Mouse (Mus musculus): ENCODE measurements at regions not wholly inside any gene's neighbourhood (a gene's known extent, or its start where the extent isn't known, plus 50 kb on each side); places are given as distances from the start of the nearest gene placed in this dataset.

DNA sequence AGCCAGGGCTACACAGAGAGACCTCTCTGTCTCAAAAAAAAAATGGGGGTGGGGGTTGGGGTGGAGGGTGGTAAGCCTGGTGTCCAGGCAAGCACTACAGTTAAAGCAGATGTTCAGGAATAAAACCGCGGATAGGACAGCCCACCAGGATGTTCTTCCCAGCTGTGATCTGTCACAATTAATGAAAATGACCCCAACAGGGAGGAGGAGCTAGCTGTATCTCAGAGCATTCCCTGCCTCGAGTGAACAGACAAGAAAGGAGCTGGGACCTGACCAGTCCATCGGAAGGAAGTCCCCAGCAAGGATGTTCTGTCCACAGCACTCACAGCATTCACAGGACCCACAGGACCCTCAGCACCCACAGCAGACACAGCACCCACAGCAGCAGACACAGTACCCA lies 80.4 kb downstream of the Utp6 start:
- DNase-seq: no peak
- intact Hi-C loops (cut with DNase I): no loop called here

- no peak for DNase-seq
- intact Hi-C loops (cut with DNase I): no loop called here
Observed at GRCm38 (mm10) chr11:79878091-79878490, 84.1 kb downstream of the Utp6 start.

- intact Hi-C loops (cut with DNase I): no loop called here
- DNase-seq: no peak
Observed at GRCm38 (mm10) chr11:79877184-79877745, 84.9 kb downstream of the Utp6 start.

DNA sequence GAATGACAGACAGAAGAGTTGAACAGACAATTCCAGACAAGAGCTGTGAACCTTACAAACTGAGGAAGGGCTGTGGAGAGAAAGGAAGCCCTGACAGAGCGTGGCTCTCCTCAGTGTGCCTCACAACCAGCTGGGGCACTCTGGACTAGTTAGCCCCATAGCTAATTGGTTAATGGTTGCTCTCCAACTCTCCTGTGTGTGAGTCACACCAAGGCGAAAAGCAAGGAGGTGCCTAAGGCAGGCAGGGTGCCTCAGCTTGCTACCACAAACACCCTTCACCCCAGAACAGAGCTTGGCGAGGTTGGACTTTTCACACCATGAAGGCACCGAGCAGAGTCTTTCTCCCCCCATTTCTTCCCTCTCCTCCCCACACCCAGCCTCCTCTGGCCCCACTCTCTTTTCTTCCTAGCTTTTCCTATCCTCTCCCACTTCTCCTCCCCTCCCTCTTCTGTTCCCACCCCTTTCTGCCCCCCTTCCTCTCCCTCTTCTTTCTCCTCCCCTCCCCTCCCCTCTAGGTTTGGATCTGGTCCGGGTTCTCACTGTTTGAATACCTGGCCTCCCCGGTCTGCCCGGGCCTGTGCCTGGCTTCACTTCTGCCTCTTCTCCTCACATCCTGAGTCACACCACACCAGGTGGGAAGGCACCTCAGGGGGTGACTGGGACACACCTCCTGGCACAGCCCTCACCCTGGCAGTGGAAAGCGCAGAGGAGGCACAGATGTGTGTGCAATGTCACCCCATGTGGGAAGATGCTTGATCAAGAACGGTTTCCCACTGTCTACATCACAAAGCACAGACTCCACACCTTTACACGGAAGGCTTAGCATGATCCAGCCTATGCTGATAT lies 90.2 kb downstream of the Utp6 start:
- intact Hi-C loops (cut with DNase I): no loop called here
- no peak for DNase-seq

- peak; percentile 22 for DNase-seq
Observed at GRCm38 (mm10) chr11:79870189-79870588, 92.0 kb downstream of the Utp6 start.

GRCm38 (mm10) chr11:79869009-79869408 lies 93.2 kb downstream of the Utp6 start:
- no peak for DNase-seq
- intact Hi-C loops (cut with DNase I): no loop called here

More at GRCm38 (mm10) chr11:79870189-79870588, 92.0 kb downstream of the Utp6 start:
- intact Hi-C loops (cut with DNase I): no loop called here

- DNase-seq: no peak
- intact Hi-C loops (cut with DNase I): no loop called here
Observed at GRCm38 (mm10) chr11:79864836-79865235, 97.4 kb downstream of the Utp6 start.

DNA sequence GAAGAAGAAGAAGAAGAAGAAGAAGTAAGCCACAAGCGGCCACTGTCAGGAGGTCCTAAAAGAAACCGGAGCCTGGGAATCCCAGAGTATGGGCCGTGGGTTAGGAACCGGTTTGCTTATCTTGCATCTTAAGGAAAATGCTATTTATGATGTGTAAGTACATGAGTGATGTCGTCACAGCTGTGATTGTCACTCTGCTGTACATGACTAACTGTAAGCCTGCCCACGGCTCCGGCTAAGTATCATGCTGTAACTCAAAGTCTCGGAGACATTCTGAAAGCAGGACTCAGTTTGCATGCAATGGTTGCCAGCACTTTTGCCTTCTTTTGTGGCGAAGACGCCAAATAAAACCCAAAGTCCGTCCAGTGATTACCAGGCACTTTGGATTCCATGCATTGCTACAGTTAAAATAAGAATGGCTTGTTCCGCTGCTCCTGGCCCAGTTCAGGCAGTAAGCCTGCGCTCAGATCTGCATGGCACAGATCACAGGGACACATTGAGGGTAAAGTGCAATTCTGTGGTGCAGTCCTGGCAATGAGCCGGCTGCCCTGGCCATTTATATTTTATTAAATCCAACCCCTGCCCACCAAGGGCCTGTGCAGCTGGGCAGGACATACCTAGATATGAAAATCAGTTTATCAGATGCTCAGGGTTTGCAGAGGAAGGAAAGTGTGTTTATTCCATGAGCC lies 98.6 kb downstream of the Utp6 start:
- no peak for DNase-seq
- intact Hi-C loops (cut with DNase I): no loop called here

- intact Hi-C loops (cut with DNase I): no loop called here
- no peak for DNase-seq
Observed at GRCm38 (mm10) chr11:79860611-79861067, 101.6 kb downstream of the Utp6 start.

GRCm38 (mm10) chr11:79856376-79856775 lies 105.8 kb downstream of the Utp6 start:
- intact Hi-C loops (cut with DNase I): no loop called here
- DNase-seq: no peak

GRCm38 (mm10) chr11:79849545-79849944 lies 112.6 kb downstream of the Utp6 start:
- intact Hi-C loops (cut with DNase I): no loop called here
- no peak for DNase-seq

DNA sequence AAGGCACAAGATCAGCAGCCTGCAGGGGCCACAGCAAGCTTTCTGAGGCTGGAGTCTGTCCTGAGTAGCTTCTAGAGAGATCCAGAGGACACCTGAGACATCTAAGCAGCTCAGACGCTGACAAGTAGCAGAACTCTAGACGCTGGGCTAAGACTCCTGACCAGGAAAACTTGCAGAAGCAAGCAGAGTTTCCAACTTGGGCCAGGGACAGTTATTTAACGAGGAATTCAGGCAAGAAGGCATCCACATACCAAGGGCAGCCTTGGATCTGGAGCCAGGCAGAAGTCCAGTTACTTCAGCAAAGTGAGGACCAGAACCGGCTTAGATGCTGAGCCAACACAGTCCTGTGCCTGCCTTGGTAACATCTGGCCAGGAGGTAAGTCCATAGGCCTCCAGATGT lies 117.8 kb downstream of the Utp6 start:
- no peak for DNase-seq
- intact Hi-C loops (cut with DNase I): no loop called here

DNA sequence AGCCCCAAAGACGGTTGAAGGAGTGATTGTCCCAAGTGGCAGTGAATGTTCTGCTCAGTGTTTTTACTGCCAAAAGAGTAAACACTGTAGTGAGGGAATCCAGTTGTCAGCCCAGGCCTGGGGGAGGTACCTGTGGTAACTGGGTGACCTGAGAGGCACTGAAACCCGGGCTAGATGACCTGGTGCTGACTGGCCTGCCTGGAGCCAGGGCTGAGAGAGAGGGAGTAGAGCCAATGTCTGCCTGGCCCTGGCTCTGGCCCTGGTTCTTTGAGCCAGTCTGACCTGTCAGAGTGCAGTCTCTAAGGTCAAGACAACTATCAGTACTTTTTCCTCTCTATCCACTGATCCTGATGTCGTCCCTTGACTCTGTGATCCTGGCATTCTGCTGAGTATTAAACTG lies 119.2 kb downstream of the Utp6 start:
- no peak for DNase-seq
- intact Hi-C loops (cut with DNase I): no loop called here

DNA sequence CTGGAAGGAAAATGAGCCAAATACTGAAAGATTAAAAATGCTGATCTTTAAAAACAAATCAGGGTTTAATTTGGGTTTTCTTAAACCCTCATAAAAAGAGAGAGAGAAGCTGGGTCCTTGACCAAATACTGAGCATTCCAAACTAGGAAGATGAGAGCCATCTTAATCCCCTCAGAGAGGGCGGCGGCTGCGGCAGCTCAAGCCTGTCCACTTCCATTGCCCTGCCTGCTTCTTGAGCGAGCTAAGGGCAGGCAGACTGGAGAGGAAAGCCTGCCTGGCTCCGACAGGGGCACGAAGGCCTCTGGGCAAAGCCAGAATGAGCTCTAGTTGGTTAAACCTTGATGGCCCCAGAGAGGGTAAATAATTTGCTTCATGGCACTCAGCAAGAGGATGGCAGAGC lies 122.2 kb downstream of the Utp6 start:
- no peak for DNase-seq
- intact Hi-C loops (cut with DNase I): no loop called here

GRCm38 (mm10) chr11:79838051-79838450 lies 124.1 kb downstream of the Utp6 start:
- intact Hi-C loops (cut with DNase I): no loop called here
- no peak for DNase-seq

GRCm38 (mm10) chr11:79837076-79837990 lies 124.9 kb downstream of the Utp6 start:
- DNase-seq: no peak
- intact Hi-C loops (cut with DNase I): no loop called here

DNA sequence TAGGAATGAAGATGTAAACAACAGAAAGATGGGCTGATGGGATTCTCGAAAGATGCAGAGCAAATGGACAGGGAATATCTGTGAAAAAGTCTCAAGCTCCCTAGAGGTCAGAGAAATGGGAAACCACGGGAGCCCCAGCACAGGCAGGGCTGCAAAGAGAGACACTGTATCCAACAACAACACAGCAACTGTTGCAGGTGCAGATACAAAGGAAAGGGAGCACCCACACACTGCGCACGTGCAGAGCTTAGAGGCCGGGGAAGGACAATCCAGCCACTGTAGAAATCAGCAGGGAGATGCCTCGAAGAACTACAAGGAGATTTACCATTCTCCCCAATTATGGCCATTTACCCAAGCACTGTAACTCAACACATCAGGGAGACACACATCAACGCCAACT lies 126.3 kb downstream of the Utp6 start:
- DNase-seq: no peak
- intact Hi-C loops (cut with DNase I): no loop called here

DNA sequence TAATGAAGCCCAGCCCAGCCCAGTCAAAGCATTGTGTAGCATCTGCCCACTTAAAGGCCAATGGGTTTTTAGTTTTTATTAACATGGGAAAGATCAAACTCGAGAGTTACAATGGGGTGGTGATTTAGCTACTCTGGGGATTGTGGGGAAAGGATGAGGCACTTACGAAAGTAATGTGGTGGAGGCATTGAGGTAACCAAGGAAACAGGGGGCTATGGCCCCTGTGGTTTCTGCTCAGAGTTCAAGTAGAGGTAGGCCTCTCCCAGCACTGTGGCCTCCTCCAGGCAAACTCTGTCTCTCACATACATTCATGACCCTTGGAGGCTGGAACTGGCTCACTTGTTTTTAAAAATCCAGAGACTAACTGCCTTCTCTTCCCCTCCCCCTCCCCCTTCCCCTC lies 128.4 kb downstream of the Utp6 start:
- no peak for DNase-seq
- intact Hi-C loops (cut with DNase I): no loop called here

- peak; percentile 27 for DNase-seq
- intact Hi-C loops (cut with DNase I): no loop called here
Observed at GRCm38 (mm10) chr11:79831591-79832320, 130.4 kb downstream of the Utp6 start.

GRCm38 (mm10) chr11:79830567-79831055 lies 131.6 kb downstream of the Utp6 start:
- peak; percentile 55 for DNase-seq
- intact Hi-C loops (cut with DNase I): no loop called here
